Mouse (Mus musculus): ENCODE results near the gene Gtf2ird1.
"Not testable (repeated sequence)": the region's sequence is repeated elsewhere in the genome, so short reads cannot be mapped to it uniquely, and the experiment has no call there.

Gene Gtf2ird1

DNA sequence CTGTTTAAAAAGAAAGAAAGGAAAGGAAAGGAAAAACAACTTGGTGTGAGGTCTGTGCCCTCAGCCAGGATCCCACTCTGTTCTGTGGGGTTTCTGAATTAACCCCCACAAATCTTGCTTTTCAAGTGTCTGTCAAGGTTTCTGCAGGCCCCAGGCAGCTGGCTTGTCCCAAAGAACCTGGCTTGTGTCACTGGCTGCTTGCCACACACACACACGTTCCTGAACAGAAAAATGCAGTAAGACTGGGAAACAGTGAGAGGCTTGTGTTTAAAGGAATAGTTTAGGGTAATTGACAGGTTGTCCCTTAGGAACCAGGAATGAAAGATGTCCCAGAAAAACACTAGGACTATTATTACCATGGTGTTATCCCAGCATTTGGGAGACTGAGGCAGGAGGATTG, 2.9 kb downstream of the Gtf2ird1 start:
- in situ Hi-C loops (cut with MboI, MseI), result loop anchor here (25.0 kb wide), 1 partner anchor 1666 kb away; no protein-coding TSS in a partner anchor

DNA sequence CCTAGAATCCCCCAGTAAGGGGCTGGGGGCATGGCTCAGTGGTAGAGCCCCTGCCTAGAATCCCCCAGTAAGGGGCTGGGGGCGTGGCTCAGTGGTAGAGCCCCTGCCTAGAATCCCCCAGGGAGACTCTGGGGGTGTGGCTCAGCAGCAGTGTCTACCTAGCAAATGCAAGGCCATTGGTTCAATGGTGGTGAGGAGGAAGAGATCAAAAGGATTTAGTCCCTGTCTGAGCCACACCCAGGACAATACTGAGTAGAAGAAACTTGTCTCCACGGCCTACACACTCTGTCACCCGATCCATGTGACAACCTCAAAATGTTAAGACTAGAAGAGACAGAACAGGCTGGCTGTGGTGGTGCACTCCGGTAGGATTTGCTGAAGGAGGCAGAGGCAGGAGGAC, 9.8 kb downstream of the Gtf2ird1 start:
- in situ Hi-C loops (cut with MboI, MseI), result not testable (repeated sequence)

GRCm38 (mm10) chr5:134445895-134446294, 10.6 kb downstream of the Gtf2ird1 start:
- in situ Hi-C loops (cut with MboI, MseI), result no loop called here

- in situ Hi-C loops (cut with MboI, MseI), result no loop called here
Measured at GRCm38 (mm10) chr5:134445208-134445831, 11.2 kb downstream of the Gtf2ird1 start.

DNA sequence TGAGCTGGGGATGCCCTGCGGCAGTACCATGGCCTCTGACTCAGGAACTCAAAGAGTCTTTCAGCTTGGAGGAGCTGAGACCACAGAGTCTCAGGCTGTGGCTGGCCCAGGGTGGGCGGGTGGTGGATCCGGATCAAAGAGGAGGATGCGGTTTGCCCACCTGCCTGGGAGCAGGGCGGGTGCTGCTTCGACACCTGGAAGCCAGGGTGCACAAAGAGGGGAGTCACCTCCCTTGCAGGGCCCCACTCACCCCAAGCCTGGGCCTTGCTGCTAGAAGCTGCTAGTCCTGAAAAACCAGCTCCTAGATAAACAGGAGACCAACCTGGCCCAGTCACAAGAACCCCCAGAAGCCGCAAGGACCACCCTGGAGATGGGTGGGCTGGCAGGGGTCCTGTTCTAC, 12.0 kb downstream of the Gtf2ird1 start:
- in situ Hi-C loops (cut with MboI, MseI), result no loop called here

GRCm38 (mm10) chr5:134442066-134442465, 14.4 kb downstream of the Gtf2ird1 start:
- in situ Hi-C loops (cut with MboI, MseI), result no loop called here

DNA sequence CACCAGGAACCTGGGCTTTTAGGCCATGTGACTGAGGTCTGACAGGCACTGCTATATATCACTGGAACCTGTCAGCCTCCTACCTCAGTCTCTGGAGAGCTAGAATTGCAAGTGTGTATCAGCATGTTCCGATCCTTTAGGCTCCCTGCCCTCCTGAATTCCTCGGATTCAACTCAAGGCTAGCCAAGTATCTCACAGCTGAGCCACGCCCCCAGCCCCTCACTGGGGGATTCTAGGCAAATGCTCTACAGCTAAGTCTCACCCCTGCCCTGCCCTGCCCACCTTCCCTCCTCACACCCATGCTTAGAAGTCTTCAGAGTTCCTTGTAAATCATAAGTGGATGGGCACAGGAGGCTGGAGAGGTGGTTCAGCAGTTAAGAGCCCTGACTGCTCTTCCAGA, 15.4 kb downstream of the Gtf2ird1 start:
- in situ Hi-C loops (cut with MboI, MseI), result no loop called here

- in situ Hi-C loops (cut with MboI, MseI), result no loop called here
Measured at GRCm38 (mm10) chr5:134440098-134440497, 16.4 kb downstream of the Gtf2ird1 start.

GRCm38 (mm10) chr5:134439481-134439880, 17.0 kb downstream of the Gtf2ird1 start:
- in situ Hi-C loops (cut with MboI, MseI), result no loop called here

DNA sequence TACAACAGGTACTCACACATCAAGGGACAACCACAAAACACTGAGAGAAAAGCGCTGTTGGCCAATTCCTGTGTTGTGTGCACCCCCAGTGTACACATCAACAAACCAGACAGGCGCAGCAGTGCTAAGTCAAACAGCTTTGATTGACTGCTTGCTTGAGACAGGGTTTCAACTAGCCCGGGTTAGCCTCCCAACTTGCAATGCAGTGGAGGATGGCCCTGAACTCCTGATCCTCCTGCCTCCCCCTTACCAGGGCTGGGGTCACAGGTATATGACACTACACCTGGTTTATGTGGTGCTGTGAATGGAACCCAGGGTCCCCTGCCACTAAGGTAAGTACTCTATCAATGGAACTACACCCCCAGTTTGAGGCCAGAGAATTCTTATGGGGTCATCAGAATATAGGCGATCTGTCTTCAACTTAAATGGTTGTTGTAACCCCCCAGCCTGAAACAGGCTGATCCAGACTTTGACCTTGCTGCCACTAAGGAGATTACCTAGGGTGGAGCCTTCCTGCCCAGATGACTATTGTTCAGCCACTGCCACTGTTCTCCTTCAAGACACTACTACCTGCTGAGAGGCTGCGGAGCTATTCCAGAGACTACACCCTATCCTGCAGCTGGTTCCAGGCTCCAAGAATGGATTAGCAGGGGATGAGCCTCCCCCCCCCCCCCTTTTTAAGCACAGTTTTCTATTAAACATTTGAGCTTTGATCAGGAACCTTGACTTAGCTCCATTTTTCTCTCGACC, 17.7 kb downstream of the Gtf2ird1 start:
- in situ Hi-C loops (cut with MboI, MseI), result no loop called here

DNA sequence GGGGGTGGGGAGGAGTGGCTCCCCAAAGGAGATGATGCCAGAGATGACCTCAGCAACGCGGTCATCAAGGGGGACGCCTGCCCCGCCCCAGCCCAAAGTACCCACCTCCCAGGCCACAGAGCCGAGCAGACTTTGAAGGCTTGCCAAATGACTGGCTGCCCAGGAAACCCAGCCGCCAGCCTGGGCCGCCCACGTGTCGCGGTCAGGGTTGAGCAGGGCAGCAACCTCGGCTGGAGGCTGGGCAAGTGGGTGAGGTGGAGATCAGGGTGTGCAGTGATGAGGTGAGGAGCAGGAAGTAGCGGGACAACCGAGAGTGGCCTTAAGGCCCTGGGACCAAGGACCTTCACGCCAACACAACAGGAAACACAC, 19.1 kb downstream of the Gtf2ird1 start:
- in situ Hi-C loops (cut with MboI, MseI), result no loop called here

DNA sequence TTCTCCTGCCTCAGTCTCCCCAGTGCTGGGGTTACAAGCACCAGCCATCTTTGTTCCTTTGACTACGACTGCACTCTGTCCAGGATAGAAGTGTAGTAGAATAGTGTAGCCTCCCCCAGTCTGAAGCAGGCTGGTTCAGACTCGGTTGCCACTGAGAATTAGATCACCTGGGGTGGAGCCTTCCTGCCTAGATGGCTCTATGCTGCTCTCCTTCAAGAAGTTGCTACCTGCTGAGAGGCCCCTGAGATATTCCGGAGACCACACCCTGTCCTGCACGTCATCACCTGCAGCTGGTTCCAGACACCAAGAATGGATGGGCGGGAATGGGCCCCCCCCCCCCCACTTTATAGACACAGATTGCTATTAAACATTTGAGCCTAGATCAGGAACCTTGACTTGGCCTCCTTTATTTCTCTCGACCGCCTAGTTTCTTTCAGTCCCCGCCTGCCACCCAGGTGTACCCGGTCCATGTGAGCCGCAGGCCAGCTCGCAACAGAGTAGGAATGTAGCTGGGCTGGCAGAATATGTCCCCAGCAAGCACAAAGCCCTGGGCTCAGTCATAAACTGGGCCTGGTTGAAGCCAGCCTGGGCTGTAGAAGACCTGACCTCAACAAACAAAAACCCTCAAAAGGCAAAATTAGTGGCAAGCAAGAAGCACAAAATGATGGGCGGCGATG, 19.6 kb downstream of the Gtf2ird1 start:
- in situ Hi-C loops (cut with MboI, MseI), result no loop called here

GRCm38 (mm10) chr5:134435836-134436331, 20.6 kb downstream of the Gtf2ird1 start:
- in situ Hi-C loops (cut with MboI, MseI), result no loop called here

DNA sequence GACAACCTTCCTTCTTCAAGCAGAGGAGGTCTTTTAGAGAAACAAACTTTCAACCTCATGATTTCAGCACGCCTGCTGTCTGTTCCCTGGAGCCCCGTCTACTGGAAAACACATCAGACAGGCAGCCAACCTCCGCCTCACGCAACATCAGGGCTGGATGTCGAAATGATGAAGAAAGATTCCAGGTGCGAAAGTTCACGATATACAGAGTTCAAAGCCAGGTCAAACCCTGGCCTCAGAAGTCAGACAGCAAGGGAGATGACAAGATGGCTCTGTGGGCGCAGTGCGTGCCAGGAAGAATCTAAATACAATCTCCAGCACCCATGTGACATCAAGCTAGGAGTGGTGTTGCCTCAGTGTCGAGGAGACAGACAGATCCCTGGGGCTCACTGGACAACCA, 23.4 kb downstream of the Gtf2ird1 start:
- in situ Hi-C loops (cut with MboI, MseI), result no loop called here

DNA sequence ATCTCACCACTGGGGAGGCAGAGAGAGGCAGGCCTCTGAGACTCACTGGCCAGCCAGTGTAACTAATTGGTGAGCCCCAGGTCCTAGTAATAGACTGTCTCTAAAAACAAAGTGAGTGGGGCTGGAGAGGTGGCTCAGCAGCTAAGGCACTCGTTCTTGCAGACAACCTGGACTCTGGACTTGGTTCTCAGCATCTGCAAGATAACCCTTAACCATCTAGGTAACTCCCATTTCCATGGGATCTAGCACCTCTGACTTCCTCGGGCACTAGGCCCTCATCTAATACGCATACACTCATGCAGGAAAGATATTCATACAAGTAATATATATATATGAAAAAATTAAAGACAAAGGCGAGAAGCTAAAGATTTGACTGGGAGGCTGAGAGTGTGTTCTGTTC, 26.4 kb downstream of the Gtf2ird1 start:
- in situ Hi-C loops (cut with MboI, MseI), result no loop called here

GRCm38 (mm10) chr5:134427664-134428063, 28.9 kb downstream of the Gtf2ird1 start:
- in situ Hi-C loops (cut with MboI, MseI), result no loop called here

DNA sequence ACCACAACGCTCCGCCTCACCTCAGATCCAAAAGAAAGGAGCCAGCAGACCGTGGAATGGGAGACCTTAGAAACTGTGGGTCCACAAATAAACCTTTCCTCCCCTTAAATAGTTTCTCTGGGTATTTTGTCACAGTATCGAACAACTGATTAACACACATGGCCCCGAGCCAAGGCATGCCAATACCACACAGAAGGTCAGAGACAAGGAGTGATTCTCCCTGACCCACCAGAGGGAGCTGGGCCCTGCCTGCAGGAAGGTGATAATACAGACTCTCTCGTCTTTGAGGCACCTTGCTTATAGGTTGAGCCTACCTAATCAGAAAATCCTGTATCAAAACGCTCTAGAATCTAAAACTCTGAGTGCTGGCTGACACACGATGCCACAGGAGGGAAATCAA, 30.9 kb downstream of the Gtf2ird1 start:
- in situ Hi-C loops (cut with MboI, MseI), result no loop called here

GRCm38 (mm10) chr5:134423930-134424329, 32.6 kb downstream of the Gtf2ird1 start:
- in situ Hi-C loops (cut with MboI, MseI), result no loop called here

DNA sequence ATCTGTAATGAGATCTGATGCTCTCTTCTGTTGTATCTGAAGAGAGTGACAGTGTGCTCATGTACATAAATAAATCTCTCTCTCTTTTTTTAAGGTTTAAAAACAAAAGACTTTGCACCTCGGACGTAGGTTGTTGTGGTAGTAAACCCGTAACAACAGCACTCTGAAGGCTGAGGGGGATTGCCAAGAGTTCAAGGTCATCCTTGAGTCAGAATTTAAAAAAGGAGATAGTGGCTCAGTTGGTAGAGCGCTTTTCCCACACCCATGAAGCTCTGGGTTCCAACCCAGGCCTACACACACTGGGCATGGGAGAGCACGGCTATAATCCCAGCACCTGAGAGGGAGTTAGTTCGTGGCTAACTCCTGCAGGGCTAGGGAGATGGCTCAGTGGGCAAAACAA, 33.1 kb downstream of the Gtf2ird1 start:
- in situ Hi-C loops (cut with MboI, MseI), result no loop called here

- in situ Hi-C loops (cut with MboI, MseI), result no loop called here
Measured at GRCm38 (mm10) chr5:134422265-134422925, 34.1 kb downstream of the Gtf2ird1 start.

DNA sequence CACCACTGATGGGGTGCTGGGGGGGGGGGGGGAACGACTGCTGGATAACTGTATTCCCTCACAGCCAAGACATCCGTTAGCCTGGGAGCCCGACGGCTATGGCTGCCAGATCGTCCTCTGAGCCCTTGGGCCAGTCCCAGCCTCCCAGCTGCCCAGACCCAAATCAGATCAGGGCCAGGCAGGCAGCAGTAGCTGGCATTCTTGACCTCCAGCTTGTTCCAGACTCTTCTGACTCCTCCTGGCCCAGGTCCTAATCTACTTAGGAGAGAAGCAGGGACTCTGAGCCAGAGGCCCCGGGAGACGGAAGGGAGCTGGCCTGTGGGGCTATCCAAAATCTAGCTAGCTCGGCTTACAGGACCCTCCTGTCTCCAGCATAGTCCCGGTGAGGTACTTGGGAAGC, 35.5 kb downstream of the Gtf2ird1 start:
- in situ Hi-C loops (cut with MboI, MseI), result no loop called here

DNA sequence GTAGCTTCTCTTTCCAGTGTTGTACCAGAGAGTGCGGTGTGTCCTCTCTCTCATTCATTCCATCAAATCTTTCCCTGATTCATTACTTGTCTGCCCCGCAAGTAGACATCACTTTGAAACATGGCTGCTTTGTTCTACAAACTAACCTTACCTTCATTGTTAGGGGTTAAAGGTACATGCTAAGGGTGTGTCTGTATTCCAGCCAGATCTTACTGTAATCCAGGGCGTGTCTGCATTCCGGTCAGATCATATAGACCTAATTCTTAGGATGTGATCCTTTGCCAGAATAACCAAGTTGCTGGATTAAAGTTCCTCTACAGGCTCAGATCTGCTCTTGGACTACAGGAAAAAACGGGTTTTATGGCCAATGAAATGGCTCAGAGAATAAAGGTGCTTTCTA, 36.8 kb downstream of the Gtf2ird1 start:
- in situ Hi-C loops (cut with MboI, MseI), result no loop called here

Data from regulatory T cell (primary cell).